Mouse (Mus musculus) liver, postnatal 0 days (tissue): ENCODE results near the gene Lpcat3. TPM values are rescaled to one million over a fixed set of nuclear protein-coding genes. Genes with fewer than 3 reads are reported as not detected.
"Not testable (repeated sequence)": the region's sequence is repeated elsewhere in the genome, so short reads cannot be mapped to it uniquely, and the experiment has no call there.

Experiments
- ATAC-seq: fragments of 200-750 bp; cut with Nextera tagmentation; 2 replicates; pipeline ENCODE4 v1.8.0; 2017; ENCODE audit warnings: mild to moderate bottlenecking, moderate library complexity
- DNase-seq: peaks from one replicate; pipeline ENCODE4 v3.0.0-alpha.2; 2016
- H3K27ac ChIP-seq: fragments of 300-500 bp; sonication (generic); 2 replicates; pipeline ENCODE4 v1.5.1; 2014; ENCODE audit warnings: antibody characterized with exemption, moderate library complexity, mild to moderate bottlenecking, low read depth
- H3K27me3 ChIP-seq: fragments of 300-500 bp; sonication (generic); 2 replicates; pipeline ENCODE4 v1.6.1; 2014; ENCODE audit warnings: low read length, control low read depth, mixed read lengths; ENCODE audit not compliant: insufficient read depth
- H3K36me3 ChIP-seq: fragments of 300-500 bp; sonication (generic); replicated peaks from 2 replicates; pipeline ENCODE4 v1.6.1; 2014; ENCODE audit warnings: mild to moderate bottlenecking, control low read depth, low read length, moderate library complexity, mixed read lengths; ENCODE audit not compliant: insufficient read depth
- H3K4me1 ChIP-seq: fragments of 300-500 bp; sonication (generic); 2 replicates; pipeline ENCODE4 v1.6.1; 2014; ENCODE audit warnings: antibody characterized with exemption, mild to moderate bottlenecking, control low read depth; ENCODE audit not compliant: insufficient read depth
- H3K4me2 ChIP-seq: fragments of 300-500 bp; sonication (generic); 2 replicates; pipeline ENCODE4 v1.6.1; 2014; ENCODE audit warnings: low read depth, mild to moderate bottlenecking, low read length, moderate library complexity, mixed read lengths
- H3K4me3 ChIP-seq: fragments of 300-500 bp; sonication (generic); 2 replicates; pipeline ENCODE4 v1.5.1; 2014; ENCODE audit warnings: low read depth, low read length
- H3K9ac ChIP-seq: fragments of 300-500 bp; sonication (generic); replicated peaks from 2 replicates; pipeline ENCODE4 v1.6.1; 2014; ENCODE audit warnings: mild to moderate bottlenecking, moderate library complexity
- H3K9me3 ChIP-seq: fragments of 300-500 bp; sonication (generic); 2 replicates; pipeline ENCODE4 v1.6.1; 2016; ENCODE audit warnings: mild to moderate bottlenecking, control low read depth, low read length, mixed read lengths
- CTCF ChIP-seq: sonication (generic); IDR thresholded peaks from 2 replicates; pipeline ENCODE4 v1.5.1; 2016; ENCODE audit warnings: antibody characterized with exemption, low read depth
- EP300 ChIP-seq: IDR thresholded peaks from 2 replicates; pipeline ENCODE4 v1.6.1; 2016; ENCODE audit warnings: antibody characterized with exemption, low read depth, mild to moderate bottlenecking
- WGBS: fragments of 180-500 bp; shearing (Covaris S2); extraction: QIAGEN DNeasy Blood & Tissue Kit; methylation state at CpG from one replicate; pipeline ENCODE4 v1.1.7; 2014; ENCODE audit not compliant: insufficient replicate concordance; 5-methylcytosine and 5-hydroxymethylcytosine counted together
- polyA plus RNA-seq: library from polyadenylated mRNA; unstranded; fragments of >200 nt; fragmentation: Nextera tagmentation; extraction: Ambion mirVana; gene quantifications from 2 replicates; pipeline ENCODE4 v1.2.1, GENCODE M21; 2015

Lpcat3 gene
- polyA plus RNA-seq, 1 experiment from 2014 or later, result 68.7 TPM

- Histone ChIP-seq H3K9me3 (no peaks in the 10 kb centered on the region), H3K4me1 (peaks cover 18% of the 10 kb centered on the region), H3K4me3 (no peak overlapping the region), H3K9ac (no peak overlapping the region), H3K36me3 (peaks cover 25% of the 10 kb centered on the region), H3K27me3 (no peaks in the 10 kb centered on the region), H3K27ac (no peak overlapping the region), H3K4me2 (no peak overlapping the region)
- ATAC-seq (no peak), DNase-seq (no peak)
- TF ChIP-seq CTCF, result no peak
- no peak for TF ChIP-seq EP300
- WGBS, result 28% methylated on average over 6 of the region's 6 CpGs
Observed at GRCm38 (mm10) chr6:124672100-124672499, 9.3 kb downstream of the Lpcat3 start.

- H3K4me3 ChIP-seq, result no peak overlapping the region
- H3K36me3 ChIP-seq, result peaks cover 25% of the 10 kb centered on the region
- H3K9ac ChIP-seq, result no peak overlapping the region
- H3K4me2 ChIP-seq, result no peak overlapping the region
- no peaks in the 10 kb centered on the region for H3K27me3 ChIP-seq
- WGBS, result 90% methylated on average over 9 of the region's 9 CpGs
- no peak for TF ChIP-seq CTCF
- TF ChIP-seq EP300, result no peak
- ATAC-seq (no peak), DNase-seq (no peak)
- no peak overlapping the region for H3K27ac ChIP-seq
- peaks cover 22% of the 10 kb centered on the region for H3K4me1 ChIP-seq
- no peaks in the 10 kb centered on the region for H3K9me3 ChIP-seq
Observed at GRCm38 (mm10) chr6:124673619-124674018, 10.8 kb downstream of the Lpcat3 start.

GRCm38 (mm10) chr6:124674591-124674990, 11.8 kb downstream of the Lpcat3 start:
- Histone ChIP-seq H3K9ac (no peak overlapping the region), H3K27me3 (no peaks in the 10 kb centered on the region), H3K36me3 (peaks cover 22% of the 10 kb centered on the region), H3K4me1 (peaks cover 17% of the 10 kb centered on the region), H3K4me3 (no peak overlapping the region), H3K4me2 (no peak overlapping the region), H3K27ac (peak overlapping the region; percentile 50), H3K9me3 (no peaks in the 10 kb centered on the region)
- 77% methylated on average over 7 of the region's 7 CpGs for WGBS
- no peak for TF ChIP-seq CTCF
- TF ChIP-seq EP300, result no peak
- no peak for DNase-seq
- peak; percentile 57 for ATAC-seq

DNA sequence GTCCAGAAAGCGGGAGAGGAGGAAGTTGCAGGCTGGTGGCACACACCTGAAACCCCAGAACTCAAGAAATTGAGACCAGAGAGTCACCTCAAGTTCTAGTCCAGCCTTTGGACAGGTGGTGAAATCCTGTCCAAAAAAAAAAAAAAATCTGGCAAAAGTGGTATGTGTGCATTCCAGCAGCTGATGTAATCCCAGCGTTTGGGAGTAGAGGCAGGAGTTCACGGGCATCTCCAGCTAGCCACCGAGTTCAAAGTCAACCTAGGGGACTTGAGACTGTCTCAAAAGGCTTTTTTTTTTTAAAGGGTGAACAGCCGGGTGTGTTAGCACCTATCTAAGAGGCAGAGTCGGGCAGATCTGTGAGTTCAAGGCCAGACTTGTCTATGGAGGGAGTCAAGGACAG, 13.3 kb downstream of the Lpcat3 start:
- H3K9ac ChIP-seq, result no peak overlapping the region
- H3K4me3 ChIP-seq, result no peak overlapping the region
- peak overlapping the region; percentile 63; the same call in 1 of the 2 replicates for H3K27ac ChIP-seq
- H3K27me3 ChIP-seq, result no peaks in the 10 kb centered on the region
- ATAC-seq (peak; percentile 59), DNase-seq (no peak)
- H3K4me2 ChIP-seq, result no peak overlapping the region
- no peaks in the 10 kb centered on the region for H3K9me3 ChIP-seq
- WGBS, result 65% methylated on average over 6 of the region's 6 CpGs
- no peak for TF ChIP-seq CTCF
- peak; percentile 45; the same call in 1 of the 2 replicates for TF ChIP-seq EP300
- H3K36me3 ChIP-seq, result peaks cover 12% of the 10 kb centered on the region
- H3K4me1 ChIP-seq, result peaks cover 18% of the 10 kb centered on the region

DNA sequence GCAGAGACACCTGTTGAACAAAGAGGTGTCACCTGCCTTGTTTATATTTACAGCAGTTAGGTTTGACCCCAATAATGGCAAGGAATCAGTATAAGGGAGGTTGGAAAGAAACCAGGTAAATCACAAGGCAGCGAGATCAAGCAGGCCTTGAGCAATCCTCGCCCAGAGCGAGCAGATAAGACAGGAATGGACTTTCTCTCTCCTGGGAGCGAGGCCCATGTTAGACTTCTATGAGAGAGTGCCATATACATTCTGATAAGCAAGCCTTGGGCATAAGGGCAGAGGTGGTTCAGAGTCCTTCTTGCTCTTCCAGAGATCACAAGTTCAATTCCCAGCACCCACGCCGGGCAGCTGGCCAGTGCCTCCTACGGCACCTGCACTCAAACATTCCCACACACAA, 15.9 kb downstream of the Lpcat3 start:
- Histone ChIP-seq H3K4me3 (no peak overlapping the region), H3K4me1 (peaks cover 29% of the 10 kb centered on the region), H3K36me3 (peaks cover 9% of the 10 kb centered on the region), H3K9ac (no peak overlapping the region), H3K27me3 (no peaks in the 10 kb centered on the region), H3K4me2 (no peak overlapping the region), H3K9me3 (no peaks in the 10 kb centered on the region), H3K27ac (peak overlapping the region; percentile 39; the same call in 1 of the 2 replicates)
- DNase-seq, result no peak
- WGBS, result 72% methylated on average over 7 of the region's 7 CpGs
- ATAC-seq, result no peak
- TF ChIP-seq CTCF (no peak), EP300 (no peak)

DNA sequence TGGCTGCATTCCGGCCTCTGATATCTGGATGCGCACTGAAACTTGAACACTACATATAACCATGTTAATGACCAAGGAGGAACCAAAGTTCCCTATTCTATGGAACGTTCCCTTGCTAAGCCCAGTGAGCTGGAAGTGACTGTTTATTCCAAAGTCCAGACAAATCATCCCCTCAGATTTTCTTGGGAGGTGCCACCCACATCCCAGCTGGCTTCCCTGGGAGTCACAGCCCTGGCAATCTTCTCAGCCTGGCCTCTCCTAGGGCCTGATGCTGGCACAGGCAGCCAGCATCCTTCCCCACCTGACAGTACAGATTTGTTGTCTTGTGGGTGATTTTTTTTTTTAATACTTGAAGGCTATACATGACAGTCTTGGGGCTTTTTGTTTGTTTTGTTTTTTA, 16.7 kb downstream of the Lpcat3 start:
- H3K4me2 ChIP-seq, result no peak overlapping the region
- 0 out of 2 replicates have a peak overlapping the region, but pooled peaks have one; percentile 6 for H3K27ac ChIP-seq
- ATAC-seq, result no peak
- no peak for TF ChIP-seq EP300
- TF ChIP-seq CTCF, result no peak
- no peaks in the 10 kb centered on the region for H3K27me3 ChIP-seq
- H3K4me1 ChIP-seq, result peaks cover 35% of the 10 kb centered on the region
- 95% methylated on average over 3 of the region's 3 CpGs for WGBS
- no peaks in the 10 kb centered on the region for H3K9me3 ChIP-seq
- H3K4me3 ChIP-seq, result no peak overlapping the region
- no peak overlapping the region for H3K9ac ChIP-seq
- DNase-seq, result no peak
- peaks cover 3% of the 10 kb centered on the region; the same call in 1 of the 2 replicates for H3K36me3 ChIP-seq

- peaks cover 42% of the 10 kb centered on the region for H3K4me1 ChIP-seq
- not testable (repeated sequence) for H3K27me3 ChIP-seq
Observed at GRCm38 (mm10) chr6:124682291-124682690, 19.5 kb downstream of the Lpcat3 start.

More at GRCm38 (mm10) chr6:124682291-124682690, 19.5 kb downstream of the Lpcat3 start:
- ATAC-seq, H3K9ac ChIP-seq, H3K36me3 ChIP-seq, H3K9me3 ChIP-seq, H3K4me3 ChIP-seq, DNase-seq, H3K4me2 ChIP-seq: not testable (repeated sequence)
- peak overlapping the region; percentile 36; the same call in 1 of the 2 replicates for H3K27ac ChIP-seq
- WGBS, result 57% methylated on average over 6 of the region's 6 CpGs
